Mouse (Mus musculus): Measurements from ENCODE around the gene Apol7b. TPM values are rescaled to one million over a fixed set of nuclear protein-coding genes. Genes with fewer than 3 reads are reported as not detected.

Gene Apol7b
- polyA plus RNA-seq, 1 experiment from 2014 or later: not detected

GRCm38 (mm10) chr15:77382880-77383279 lies 64.4 kb downstream of the Apol7b start:
- peak; percentile 17; the same call in 1 of the 2 replicates for ATAC-seq (ENCODE audit: insufficient read depth)
- WGBS (ENCODE audit: insufficient replicate concordance): 22% methylated on average over 1 of the region's 1 CpGs
- H3K9ac ChIP-seq: no peak overlapping the region

DNA sequence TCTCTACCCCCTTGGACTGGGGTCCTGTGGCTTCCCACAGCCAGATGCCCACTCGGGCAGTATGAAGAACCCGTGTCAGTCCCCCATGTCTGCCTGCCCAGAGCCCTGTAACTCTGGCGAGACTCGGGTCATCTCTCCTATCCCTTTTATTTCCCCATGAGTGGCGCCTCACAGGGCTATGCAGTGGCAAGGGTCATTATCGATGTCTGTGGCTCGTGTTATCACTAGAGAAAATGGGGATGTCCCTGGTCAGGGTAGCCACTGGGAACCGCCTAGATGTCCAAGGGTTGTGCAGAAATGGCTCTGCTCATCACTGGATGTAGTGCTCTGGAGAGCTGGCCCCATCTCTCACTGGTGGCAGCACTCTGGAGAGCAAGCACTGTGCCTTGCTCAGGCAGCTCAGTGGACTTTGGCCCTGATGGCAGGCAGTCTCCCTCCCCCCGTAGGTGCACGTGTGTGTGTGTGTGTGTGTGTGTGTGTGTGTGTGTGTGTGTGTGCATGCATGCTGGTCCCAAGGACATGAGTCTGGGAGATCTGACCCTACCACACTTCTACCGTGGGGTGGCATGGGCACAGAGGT lies 64.9 kb downstream of the Apol7b start:
- no peak overlapping the region for H3K9ac ChIP-seq
- H3K27me3 ChIP-seq: no peaks in the 10 kb centered on the region
- 56% methylated on average over 11 of the region's 11 CpGs for WGBS (ENCODE audit: insufficient replicate concordance)
- no peaks in the 10 kb centered on the region for H3K36me3 ChIP-seq (replicated peaks)
- no peaks in the 10 kb centered on the region for H3K9me3 ChIP-seq (replicated peaks)
- H3K27ac ChIP-seq (replicated peaks): peak overlapping the region; percentile 55; the same call in 1 of the 2 replicates
- H3K4me2 ChIP-seq: no peak overlapping the region
- peaks cover 4% of the 10 kb centered on the region; the same call in 1 of the 2 replicates for H3K4me1 ChIP-seq (replicated peaks)
- peak; percentile 56; the same call in 1 of the 2 replicates for ATAC-seq (ENCODE audit: insufficient read depth)
- H3K4me3 ChIP-seq (replicated peaks): no peak overlapping the region

More at GRCm38 (mm10) chr15:77382880-77383279, 64.4 kb downstream of the Apol7b start:
- Histone ChIP-seq H3K4me2 (no peak overlapping the region), H3K9me3 (replicated peaks) (no peaks in the 10 kb centered on the region), H3K4me1 (replicated peaks) (peaks cover 4% of the 10 kb centered on the region; the same call in 1 of the 2 replicates), H3K4me3 (replicated peaks) (no peak overlapping the region), H3K27me3 (no peaks in the 10 kb centered on the region), H3K27ac (replicated peaks) (0 out of 2 replicates have a peak overlapping the region, but pooled peaks have one; percentile 38), H3K36me3 (replicated peaks) (no peaks in the 10 kb centered on the region)

- no peaks in the 10 kb centered on the region for H3K36me3 ChIP-seq (replicated peaks)
- H3K4me1 ChIP-seq (replicated peaks): peaks cover 4% of the 10 kb centered on the region; the same call in 1 of the 2 replicates
- no peak for ATAC-seq (ENCODE audit: insufficient read depth)
- no peaks in the 10 kb centered on the region for H3K27me3 ChIP-seq
- no peak overlapping the region for H3K27ac ChIP-seq (replicated peaks)
- no peaks in the 10 kb centered on the region for H3K9me3 ChIP-seq (replicated peaks)
- H3K4me3 ChIP-seq (replicated peaks): no peak overlapping the region
- WGBS (ENCODE audit: insufficient replicate concordance): 48% methylated on average over 6 of the region's 6 CpGs
- no peak overlapping the region for H3K4me2 ChIP-seq
- H3K9ac ChIP-seq: no peak overlapping the region
Measured at GRCm38 (mm10) chr15:77381481-77381880, 65.8 kb downstream of the Apol7b start.

GRCm38 (mm10) chr15:77379921-77380320 lies 67.4 kb downstream of the Apol7b start:
- H3K9me3 ChIP-seq (replicated peaks): no peaks in the 10 kb centered on the region
- no peak for ATAC-seq (ENCODE audit: insufficient read depth)
- WGBS (ENCODE audit: insufficient replicate concordance): 34% methylated on average over 4 of the region's 4 CpGs
- H3K36me3 ChIP-seq (replicated peaks): no peaks in the 10 kb centered on the region
- H3K4me2 ChIP-seq: no peak overlapping the region
- H3K27me3 ChIP-seq: no peaks in the 10 kb centered on the region
- no peak overlapping the region for H3K9ac ChIP-seq
- no peak overlapping the region for H3K4me3 ChIP-seq (replicated peaks)
- H3K4me1 ChIP-seq (replicated peaks): peaks cover 4% of the 10 kb centered on the region; the same call in 1 of the 2 replicates
- H3K27ac ChIP-seq (replicated peaks): no peak overlapping the region

- Histone ChIP-seq H3K36me3 (replicated peaks) (no peaks in the 10 kb centered on the region), H3K9ac (no peak overlapping the region), H3K4me2 (no peak overlapping the region), H3K4me3 (replicated peaks) (no peak overlapping the region), H3K4me1 (replicated peaks) (no peaks in the 10 kb centered on the region), H3K27ac (replicated peaks) (peak overlapping the region; percentile 67), H3K9me3 (replicated peaks) (no peaks in the 10 kb centered on the region), H3K27me3 (no peaks in the 10 kb centered on the region)
- peak; percentile 56; the same call in 1 of the 2 replicates for ATAC-seq (ENCODE audit: insufficient read depth)
- WGBS (ENCODE audit: insufficient replicate concordance): 60% methylated on average over 4 of the region's 4 CpGs
Measured at GRCm38 (mm10) chr15:77377419-77377818, 69.9 kb downstream of the Apol7b start.

- H3K4me3 ChIP-seq (replicated peaks): no peak overlapping the region
- no peak overlapping the region for H3K4me2 ChIP-seq
- no peaks in the 10 kb centered on the region for H3K4me1 ChIP-seq (replicated peaks)
- no peaks in the 10 kb centered on the region for H3K36me3 ChIP-seq (replicated peaks)
- H3K27ac ChIP-seq (replicated peaks): peak overlapping the region; percentile 67
- no peaks in the 10 kb centered on the region for H3K27me3 ChIP-seq
- H3K9ac ChIP-seq: no peak overlapping the region
- WGBS (ENCODE audit: insufficient replicate concordance): 52% methylated on average over 7 of the region's 7 CpGs
- no peaks in the 10 kb centered on the region for H3K9me3 ChIP-seq (replicated peaks)
- peak; percentile 52; the same call in 1 of the 2 replicates for ATAC-seq (ENCODE audit: insufficient read depth)
Measured at GRCm38 (mm10) chr15:77376920-77377319, 70.4 kb downstream of the Apol7b start.

Other genes with a start within 250 kb of the Apol7b start
- 9.8 and 10.8 TPM in 2 replicates for gene Rbfox2, start 140.5 kb downstream of the Apol7b start, polyA plus RNA-seq (2015; fragmentation: Nextera tagmentation; extraction: Ambion mirVana)
- gene Apol7a, start 48.4 kb downstream of the Apol7b start, polyA plus RNA-seq (2015; fragmentation: Nextera tagmentation; extraction: Ambion mirVana): 1.8 and 2.6 TPM in 2 replicates
- gene Apol9a, start 36.4 kb downstream of the Apol7b start, polyA plus RNA-seq (2015; fragmentation: Nextera tagmentation; extraction: Ambion mirVana): 0.07 TPM in 1 of 2 replicates, not detected in the other
- not detected in 2 replicates for gene Apol10a, start 29.6 kb upstream of the Apol7b start, polyA plus RNA-seq (2015; fragmentation: Nextera tagmentation; extraction: Ambion mirVana)
- 0.24 and 0.29 TPM in 2 replicates for gene Apol11a, start 60.8 kb upstream of the Apol7b start, polyA plus RNA-seq (2015; fragmentation: Nextera tagmentation; extraction: Ambion mirVana)
- gene Apol7c, start 85.8 kb upstream of the Apol7b start, polyA plus RNA-seq (2015; fragmentation: Nextera tagmentation; extraction: Ambion mirVana): not detected in 2 replicates
- not detected in 2 replicates for gene 1700025B11Rik, start 114.4 kb upstream of the Apol7b start, polyA plus RNA-seq (2015; fragmentation: Nextera tagmentation; extraction: Ambion mirVana)
- not detected in 2 replicates for gene Apol10b, start 148.6 kb upstream of the Apol7b start, polyA plus RNA-seq (2015; fragmentation: Nextera tagmentation; extraction: Ambion mirVana)
- gene Gm36245, start 151.8 kb upstream of the Apol7b start, polyA plus RNA-seq (2015; fragmentation: Nextera tagmentation; extraction: Ambion mirVana): not detected in 2 replicates
- 7.3 and 7.6 TPM in 2 replicates for gene Apol11b, start 195.8 kb upstream of the Apol7b start, polyA plus RNA-seq (2015; fragmentation: Nextera tagmentation; extraction: Ambion mirVana)

Measured in liver, embryonic 15.5 days (tissue).